Mouse (Mus musculus) forebrain, embryonic 10.5 days (tissue): ENCODE data around the gene Aqp1. TPM values are rescaled to one million over a fixed set of nuclear protein-coding genes. Genes with fewer than 3 reads are reported as not detected.

Experiments
- DNase-seq: peaks from one replicate; pipeline ENCODE4 v3.0.0-alpha.2; 2017; ENCODE audit warnings: low spot score; ENCODE audit errors: extremely low spot score
- H3K27ac ChIP-seq: fragments of 300-500 bp; sonication (generic); 2 replicates; pipeline ENCODE4 v1.5.1; 2016; ENCODE audit warnings: mild to moderate bottlenecking
- H3K27me3 ChIP-seq: fragments of 300-500 bp; sonication (generic); 2 replicates; pipeline ENCODE4 v1.6.1; 2016; ENCODE audit warnings: mild to moderate bottlenecking; ENCODE audit not compliant: poor library complexity, severe bottlenecking
- H3K36me3 ChIP-seq: fragments of 300-500 bp; sonication (generic); replicated peaks from 2 replicates; pipeline ENCODE4 v1.6.1; 2016; ENCODE audit warnings: mild to moderate bottlenecking, moderate library complexity
- H3K4me1 ChIP-seq: fragments of 300-500 bp; sonication (generic); 2 replicates; pipeline ENCODE4 v1.6.1; 2016
- H3K4me3 ChIP-seq: fragments of 300-500 bp; sonication (generic); 2 replicates; pipeline ENCODE4 v1.5.1; 2016; ENCODE audit warnings: mild to moderate bottlenecking, moderate library complexity
- H3K9me3 ChIP-seq: fragments of 300-500 bp; sonication (generic); 2 replicates; pipeline ENCODE4 v1.6.1; 2016; ENCODE audit warnings: mild to moderate bottlenecking, moderate library complexity
- WGBS: fragments of 180-500 bp; shearing (Covaris S2); methylation state at CpG from one replicate; pipeline ENCODE4 v1.1.7; 2016; 5-methylcytosine and 5-hydroxymethylcytosine counted together
- microRNA-seq: library from miRNA; unstranded; fragments of <30 nt; microRNA quantifications from one replicate; pipeline ENCODE4, GENCODE M21; 2017
- polyA plus RNA-seq: library from polyadenylated mRNA; unstranded; fragments of >200 nt; fragmentation: Nextera tagmentation; extraction: Ambion mirVana; gene quantifications from 2 replicates; pipeline ENCODE4 v1.2.1, GENCODE M21; 2016

Aqp1 gene
- polyA plus RNA-seq, 1 experiment from 2014 or later: 0.93 TPM

DNA sequence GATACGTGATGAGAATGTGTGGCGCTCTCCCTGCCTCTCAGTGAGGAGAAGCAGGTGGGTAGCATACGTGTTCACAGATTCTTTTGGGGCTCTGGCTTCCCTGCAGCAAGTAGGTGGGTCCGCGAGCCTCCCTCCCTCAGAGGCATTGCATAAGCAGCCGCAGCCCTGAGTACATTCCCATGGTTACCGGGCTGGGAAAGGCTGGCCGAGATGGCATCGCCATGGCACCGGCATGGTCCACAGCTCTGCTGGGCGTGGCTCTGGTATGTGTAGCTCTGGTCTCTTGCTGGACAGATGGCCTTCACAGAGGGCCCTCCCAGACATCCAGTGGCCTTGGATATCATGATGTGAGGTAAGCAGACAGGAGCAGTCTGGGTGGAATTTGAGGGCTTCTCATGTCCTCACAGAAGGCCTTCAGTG lies 60.4 kb downstream of the Aqp1 start:
- Histone ChIP-seq H3K27me3 (peaks cover 17% of the 10 kb centered on the region; the same call in 1 of the 2 replicates), H3K36me3 (no peaks in the 10 kb centered on the region), H3K4me3 (no peak overlapping the region), H3K27ac (0 out of 2 replicates have a peak overlapping the region, but pooled peaks have one; percentile 12), H3K9me3 (no peaks in the 10 kb centered on the region), H3K4me1 (peaks cover 23% of the 10 kb centered on the region)
- 84% methylated on average over 11 of the region's 11 CpGs for WGBS
- no peak for DNase-seq

Small RNA genes within 50 kb of the gene (microRNA-seq; reads per million reads assigned to microRNA genes)
- not detected for gene Gm25458

Other genes starting within 250 kb of the Aqp1 start
- gene Crhr2, start 203.4 kb upstream of the Aqp1 start, polyA plus RNA-seq: 0.31 and 0.38 TPM in 2 replicates
- 8.3 and 11.8 TPM in 2 replicates for gene Inmt, start 161.4 kb upstream of the Aqp1 start, polyA plus RNA-seq
- 24.8 and 27.4 TPM in 2 replicates for gene Mindy4, start 133.0 kb upstream of the Aqp1 start, polyA plus RNA-seq
- not detected in 2 replicates for gene Ghrhr, start 39.9 kb downstream of the Aqp1 start, polyA plus RNA-seq
- 3.4 and 3.9 TPM in 2 replicates for gene Adcyap1r1, start 115.5 kb downstream of the Aqp1 start, polyA plus RNA-seq